Mouse (Mus musculus): ENCODE data around the gene Cyb5r4. TPM values are rescaled to one million over a fixed set of nuclear protein-coding genes. Genes with fewer than 3 reads are reported as not detected.
"Not testable (repeated sequence)": the region's sequence is repeated elsewhere in the genome, so short reads cannot be mapped to it uniquely, and the experiment has no call there.

The Cyb5r4 gene
- 41.5 and 43.2 TPM in 2 replicates for polyA plus RNA-seq (2014; fragmentation: Nextera tagmentation; extraction: Ambion mirVana)

GRCm38 (mm10) chr9:87021778-87022523 is at the start of gene Cyb5r4:
Gene Cyb5r4, plus strand, starts transcription at chr9:87022014.
- H3K9me3 ChIP-seq (ENCODE audit: control insufficient read depth, low read length): no peaks in the 10 kb centered on the region
- no peak within 1 kb of the TSS; the same call in 1 of the 2 replicates for H3K27ac ChIP-seq (replicated peaks; ENCODE audit: low read depth, low read length)
- peak within 1 kb of the TSS; percentile 84 for H3K4me3 ChIP-seq (ENCODE audit: low read depth, low read length)
- peak; percentile 98 for DNase-seq (ENCODE audit: low spot score)
- peak within 1 kb of the TSS; percentile 82 for H3K9ac ChIP-seq (ENCODE audit: low read depth, low read length)
- peak within 1 kb of the TSS; percentile 76 for H3K4me2 ChIP-seq (ENCODE audit: low read depth, low read length)
- H3K36me3 ChIP-seq (ENCODE audit: control insufficient read depth, insufficient read depth, low read length): no peaks in the 10 kb centered on the region
- peaks cover 8% of the 10 kb centered on the region; the same call in 1 of the 2 replicates for H3K27me3 ChIP-seq (replicated peaks; ENCODE audit: control insufficient read depth, insufficient read depth, low read length)
- H3K4me1 ChIP-seq (ENCODE audit: control insufficient read depth, insufficient read depth, low read length): peaks cover 13% of the 10 kb centered on the region
- WGBS: under 1% methylated on average over 38 of the region's 52 CpGs
- peak; percentile 100 for ATAC-seq (ENCODE audit: low read depth)

GRCm38 (mm10) chr9:86972471-86972870 is 49.3 kb upstream of the Cyb5r4 start:
- H3K9ac ChIP-seq (ENCODE audit: low read depth, low read length); H3K27ac ChIP-seq (replicated peaks; ENCODE audit: low read depth, low read length); H3K4me3 ChIP-seq (ENCODE audit: low read depth, low read length); H3K4me2 ChIP-seq (ENCODE audit: low read depth, low read length); H3K36me3 ChIP-seq (ENCODE audit: control insufficient read depth, insufficient read depth, low read length); H3K9me3 ChIP-seq (ENCODE audit: control insufficient read depth, low read length); H3K4me1 ChIP-seq (ENCODE audit: control insufficient read depth, insufficient read depth, low read length); DNase-seq (ENCODE audit: low spot score); ATAC-seq (ENCODE audit: low read depth); H3K27me3 ChIP-seq (replicated peaks; ENCODE audit: control insufficient read depth, insufficient read depth, low read length): not testable (repeated sequence)

DNA sequence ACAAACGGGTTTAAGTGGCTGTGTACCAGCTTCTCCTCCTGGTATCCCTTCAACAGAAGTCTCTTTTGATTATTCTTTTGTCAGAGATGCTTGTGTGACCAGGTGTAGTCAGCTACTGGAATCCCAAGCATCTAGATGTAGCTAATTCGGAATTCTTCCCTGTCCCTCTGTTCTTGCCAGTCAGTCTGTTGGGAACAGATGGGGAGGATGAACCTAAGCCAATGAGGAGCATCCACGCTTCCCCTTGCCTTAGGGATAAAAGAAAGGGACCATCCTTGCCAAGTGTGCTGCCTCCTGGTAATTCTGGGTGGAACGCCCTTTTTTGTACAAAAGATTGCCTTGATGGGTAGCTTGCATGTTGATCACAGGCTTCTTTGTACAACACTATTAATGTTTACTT is 48.3 kb upstream of the Cyb5r4 start:
- H3K4me2 ChIP-seq (ENCODE audit: low read depth, low read length): no peak overlapping the region
- H3K4me3 ChIP-seq (ENCODE audit: low read depth, low read length): no peak overlapping the region
- H3K4me1 ChIP-seq (ENCODE audit: control insufficient read depth, insufficient read depth, low read length): no peaks in the 10 kb centered on the region
- no peak for DNase-seq (ENCODE audit: low spot score)
- ATAC-seq (ENCODE audit: low read depth): no peak
- H3K27me3 ChIP-seq (replicated peaks; ENCODE audit: control insufficient read depth, insufficient read depth, low read length): no peaks in the 10 kb centered on the region
- no peak overlapping the region for H3K27ac ChIP-seq (replicated peaks; ENCODE audit: low read depth, low read length)
- WGBS: 57% methylated on average over 4 of the region's 4 CpGs
- no peaks in the 10 kb centered on the region for H3K9me3 ChIP-seq (ENCODE audit: control insufficient read depth, low read length)
- no peaks in the 10 kb centered on the region for H3K36me3 ChIP-seq (ENCODE audit: control insufficient read depth, insufficient read depth, low read length)
- no peak overlapping the region for H3K9ac ChIP-seq (ENCODE audit: low read depth, low read length)

GRCm38 (mm10) chr9:86976896-86977295 is 44.9 kb upstream of the Cyb5r4 start:
- Histone ChIP-seq H3K9ac (ENCODE audit: low read depth, low read length) (no peak overlapping the region), H3K27me3 (replicated peaks; ENCODE audit: control insufficient read depth, insufficient read depth, low read length) (no peaks in the 10 kb centered on the region), H3K27ac (replicated peaks; ENCODE audit: low read depth, low read length) (no peak overlapping the region), H3K36me3 (ENCODE audit: control insufficient read depth, insufficient read depth, low read length) (no peaks in the 10 kb centered on the region), H3K9me3 (ENCODE audit: control insufficient read depth, low read length) (no peaks in the 10 kb centered on the region), H3K4me1 (ENCODE audit: control insufficient read depth, insufficient read depth, low read length) (no peaks in the 10 kb centered on the region), H3K4me3 (ENCODE audit: low read depth, low read length) (no peak overlapping the region), H3K4me2 (ENCODE audit: low read depth, low read length) (no peak overlapping the region)
- ATAC-seq (ENCODE audit: low read depth) (no peak), DNase-seq (ENCODE audit: low spot score) (no peak)
- 77% methylated on average over 4 of the region's 4 CpGs for WGBS

DNA sequence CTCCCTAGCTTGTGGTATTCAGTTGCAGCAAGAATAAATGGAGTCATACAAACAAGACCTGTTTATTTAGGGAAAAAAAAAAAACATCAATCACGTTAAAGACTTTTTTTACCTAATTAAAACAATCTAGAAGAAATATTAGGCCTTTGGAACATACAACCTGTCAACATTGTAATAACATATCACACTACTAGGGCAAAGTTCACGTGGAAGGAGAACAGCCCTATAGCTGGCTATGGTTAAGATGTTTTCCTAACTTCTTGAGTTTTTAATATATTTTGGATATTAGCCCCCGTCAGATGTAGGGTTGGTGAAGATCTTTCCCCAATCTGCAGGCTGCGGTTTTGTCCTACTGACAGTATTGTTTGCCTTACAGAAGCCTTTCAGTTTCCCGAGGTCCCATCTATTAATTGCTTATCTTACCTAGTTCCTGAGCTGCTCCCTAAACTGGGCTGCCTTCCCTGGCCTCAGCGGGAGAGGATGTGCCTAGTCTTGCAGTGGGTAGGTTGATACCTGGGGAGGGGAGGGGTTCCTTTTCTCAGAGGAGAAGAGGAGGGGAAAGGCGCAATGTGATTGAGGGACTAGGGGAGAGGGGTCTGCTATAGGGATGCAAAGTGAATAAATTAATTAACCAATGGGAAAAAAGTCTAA is 43.4 kb upstream of the Cyb5r4 start:
- 61% methylated on average over 7 of the region's 7 CpGs for WGBS
- Histone ChIP-seq H3K4me1 (ENCODE audit: control insufficient read depth, insufficient read depth, low read length) (no peaks in the 10 kb centered on the region), H3K4me3 (ENCODE audit: low read depth, low read length) (no peak overlapping the region), H3K27me3 (replicated peaks; ENCODE audit: control insufficient read depth, insufficient read depth, low read length) (no peaks in the 10 kb centered on the region), H3K9ac (ENCODE audit: low read depth, low read length) (no peak overlapping the region), H3K27ac (replicated peaks; ENCODE audit: low read depth, low read length) (no peak overlapping the region), H3K4me2 (ENCODE audit: low read depth, low read length) (no peak overlapping the region), H3K9me3 (ENCODE audit: control insufficient read depth, low read length) (no peaks in the 10 kb centered on the region), H3K36me3 (ENCODE audit: control insufficient read depth, insufficient read depth, low read length) (no peaks in the 10 kb centered on the region)
- DNase-seq (ENCODE audit: low spot score) (no peak), ATAC-seq (ENCODE audit: low read depth) (no peak)

- no peak overlapping the region for H3K9ac ChIP-seq (ENCODE audit: low read depth, low read length)
- DNase-seq (ENCODE audit: low spot score) (no peak), ATAC-seq (ENCODE audit: low read depth) (no peak)
- no peaks in the 10 kb centered on the region for H3K4me1 ChIP-seq (ENCODE audit: control insufficient read depth, insufficient read depth, low read length)
- H3K27ac ChIP-seq (replicated peaks; ENCODE audit: low read depth, low read length): no peak overlapping the region
- no peaks in the 10 kb centered on the region for H3K27me3 ChIP-seq (replicated peaks; ENCODE audit: control insufficient read depth, insufficient read depth, low read length)
- H3K4me2 ChIP-seq (ENCODE audit: low read depth, low read length): no peak overlapping the region
- no peaks in the 10 kb centered on the region for H3K9me3 ChIP-seq (ENCODE audit: control insufficient read depth, low read length)
- no peak overlapping the region for H3K4me3 ChIP-seq (ENCODE audit: low read depth, low read length)
- H3K36me3 ChIP-seq (ENCODE audit: control insufficient read depth, insufficient read depth, low read length): no peaks in the 10 kb centered on the region
Measured at GRCm38 (mm10) chr9:86980048-86980447, 41.8 kb upstream of the Cyb5r4 start.

DNA sequence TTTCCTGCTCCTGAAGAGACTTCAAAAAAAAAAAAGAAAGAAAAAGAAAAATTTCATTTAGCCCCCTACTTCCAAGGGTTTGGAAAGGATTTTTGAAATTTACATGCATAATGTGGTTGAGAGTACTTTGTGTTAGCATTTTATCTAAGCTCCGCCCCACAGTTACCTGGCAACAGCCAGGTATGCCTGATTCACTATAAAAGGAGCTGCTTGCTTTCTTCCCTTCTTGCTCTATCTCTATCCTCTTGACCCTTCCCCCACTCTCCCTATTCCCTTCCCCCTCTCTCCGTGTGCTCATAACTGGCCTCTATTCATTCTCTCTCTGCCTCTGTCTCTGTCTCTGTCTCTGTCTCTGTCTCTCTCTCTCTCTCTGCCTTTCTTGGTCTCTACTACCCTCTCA is 40.9 kb upstream of the Cyb5r4 start:
- ATAC-seq (ENCODE audit: low read depth) (no peak), DNase-seq (ENCODE audit: low spot score) (no peak)
- WGBS: 55% methylated on average over 2 of the region's 2 CpGs
- no peaks in the 10 kb centered on the region for H3K27me3 ChIP-seq (replicated peaks; ENCODE audit: control insufficient read depth, insufficient read depth, low read length)
- H3K4me2 ChIP-seq (ENCODE audit: low read depth, low read length): no peak overlapping the region
- no peak overlapping the region for H3K9ac ChIP-seq (ENCODE audit: low read depth, low read length)
- H3K9me3 ChIP-seq (ENCODE audit: control insufficient read depth, low read length): no peaks in the 10 kb centered on the region
- no peaks in the 10 kb centered on the region for H3K4me1 ChIP-seq (ENCODE audit: control insufficient read depth, insufficient read depth, low read length)
- no peak overlapping the region for H3K4me3 ChIP-seq (ENCODE audit: low read depth, low read length)
- no peaks in the 10 kb centered on the region for H3K36me3 ChIP-seq (ENCODE audit: control insufficient read depth, insufficient read depth, low read length)
- H3K27ac ChIP-seq (replicated peaks; ENCODE audit: low read depth, low read length): no peak overlapping the region

- WGBS: 11% methylated on average over 10 of the region's 10 CpGs
- Histone ChIP-seq H3K4me2 (ENCODE audit: low read depth, low read length) (no peak overlapping the region), H3K9me3 (ENCODE audit: control insufficient read depth, low read length) (no peaks in the 10 kb centered on the region), H3K4me3 (ENCODE audit: low read depth, low read length) (no peak overlapping the region), H3K27me3 (replicated peaks; ENCODE audit: control insufficient read depth, insufficient read depth, low read length) (no peaks in the 10 kb centered on the region), H3K27ac (replicated peaks; ENCODE audit: low read depth, low read length) (no peak overlapping the region), H3K4me1 (ENCODE audit: control insufficient read depth, insufficient read depth, low read length) (no peaks in the 10 kb centered on the region), H3K36me3 (ENCODE audit: control insufficient read depth, insufficient read depth, low read length) (no peaks in the 10 kb centered on the region), H3K9ac (ENCODE audit: low read depth, low read length) (no peak overlapping the region)
- ATAC-seq (ENCODE audit: low read depth): peak; percentile 41; the same call in 1 of the 2 replicates
- no peak for DNase-seq (ENCODE audit: low spot score)
Measured at GRCm38 (mm10) chr9:86981551-86981950, 40.3 kb upstream of the Cyb5r4 start.

DNA sequence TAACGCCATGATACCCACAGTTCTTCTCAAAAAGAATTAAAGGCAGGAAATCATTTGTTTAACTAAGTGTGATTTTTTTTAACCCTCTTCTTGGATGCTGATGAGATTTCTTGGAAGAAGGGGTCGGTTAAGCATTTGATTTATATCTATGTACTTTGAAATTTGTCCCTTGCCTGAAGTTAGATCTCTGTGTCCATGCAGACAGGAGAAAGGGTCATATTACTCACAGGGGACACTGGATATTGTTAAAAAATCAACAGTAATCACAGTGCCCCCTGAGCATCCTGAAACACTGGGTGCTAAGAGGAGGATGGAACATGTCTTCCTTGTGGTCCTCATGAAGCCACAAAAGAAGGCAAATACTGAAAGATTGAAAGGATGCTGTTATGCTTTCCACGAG is 37.2 kb upstream of the Cyb5r4 start:
- Histone ChIP-seq H3K27ac (replicated peaks; ENCODE audit: low read depth, low read length) (no peak overlapping the region), H3K4me2 (ENCODE audit: low read depth, low read length) (no peak overlapping the region), H3K9ac (ENCODE audit: low read depth, low read length) (no peak overlapping the region), H3K4me1 (ENCODE audit: control insufficient read depth, insufficient read depth, low read length) (no peaks in the 10 kb centered on the region), H3K4me3 (ENCODE audit: low read depth, low read length) (no peak overlapping the region), H3K36me3 (ENCODE audit: control insufficient read depth, insufficient read depth, low read length) (no peaks in the 10 kb centered on the region), H3K9me3 (ENCODE audit: control insufficient read depth, low read length) (no peaks in the 10 kb centered on the region), H3K27me3 (replicated peaks; ENCODE audit: control insufficient read depth, insufficient read depth, low read length) (no peaks in the 10 kb centered on the region)
- ATAC-seq (ENCODE audit: low read depth) (no peak), DNase-seq (ENCODE audit: low spot score) (no peak)
- WGBS: 70% methylated on average over 3 of the region's 3 CpGs

Measured in embryonic facial prominence, embryonic 14.5 days (tissue).